Mouse (Mus musculus) cerebellum, adult (tissue): ENCODE data around the gene 4930535I16Rik.
"Not testable (repeated sequence)": the region's sequence is repeated elsewhere in the genome, so short reads cannot be mapped to it uniquely, and the experiment has no call there.

Source experiments
- ATAC-seq: cut with Nextera tagmentation; 2 replicates; pipeline ENCODE4 v1.9.2; 2017; ENCODE audit warnings: mild to moderate bottlenecking, moderate library complexity, mixed read lengths; ENCODE audit not compliant: insufficient number of reproducible peaks, low FRiP score, low TSS enrichment

The 4930535I16Rik gene

DNA sequence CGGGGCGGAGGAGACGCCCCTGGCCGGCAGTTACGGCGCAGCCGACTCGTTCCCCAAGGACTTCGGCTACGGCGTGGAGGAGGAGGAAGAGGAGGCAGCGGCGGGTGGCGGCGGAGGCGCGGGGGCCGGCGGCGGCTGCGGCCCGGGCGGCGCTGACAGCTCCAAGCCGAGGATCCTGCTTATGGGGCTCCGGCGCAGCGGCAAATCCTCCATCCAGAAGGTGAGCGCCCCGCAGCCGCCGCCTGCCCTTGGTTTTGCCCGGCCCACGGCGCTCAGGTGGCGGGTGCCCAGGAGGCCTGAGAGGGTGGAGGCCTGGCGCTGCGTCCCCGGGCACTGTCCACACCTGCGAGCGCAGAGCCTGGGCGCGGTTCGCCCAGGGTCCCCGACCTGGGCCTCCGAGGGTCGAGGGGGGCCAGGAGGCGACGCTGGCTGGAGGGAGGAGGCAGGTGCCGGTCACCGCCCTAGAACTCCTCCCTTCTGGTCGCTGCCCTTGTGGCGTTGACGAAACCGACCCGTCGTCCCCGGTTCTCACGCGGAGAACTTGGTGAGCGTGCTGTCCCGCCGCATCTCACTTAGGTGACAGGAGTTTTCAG, at the start of gene 4930535I16Rik:
4930535I16Rik (minus strand) TSS at position 475 of the 593 bp plus-strand sequence.
- ATAC-seq, result peak; percentile 29; the same call in 1 of the 2 replicates

DNA sequence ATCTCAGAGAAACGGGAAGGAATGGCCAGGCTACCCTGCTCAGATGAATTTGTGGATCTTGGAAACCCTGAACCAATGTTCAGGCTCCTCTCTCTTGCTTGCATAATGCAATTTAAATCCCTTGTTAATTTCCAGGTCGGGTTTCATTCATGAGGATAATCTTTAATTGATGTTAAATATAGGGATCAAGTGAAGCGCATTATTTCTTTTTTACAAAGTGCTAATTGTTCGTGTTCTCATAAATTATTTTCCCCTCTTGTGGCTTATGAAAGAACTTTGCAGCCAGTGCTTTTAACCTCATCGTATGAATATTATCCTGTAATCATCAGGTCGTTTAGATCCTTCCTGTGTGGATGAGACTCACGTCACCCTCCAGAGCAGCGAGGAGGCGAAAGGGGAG, 44.9 kb upstream of the 4930535I16Rik start:
- no peak for ATAC-seq

DNA sequence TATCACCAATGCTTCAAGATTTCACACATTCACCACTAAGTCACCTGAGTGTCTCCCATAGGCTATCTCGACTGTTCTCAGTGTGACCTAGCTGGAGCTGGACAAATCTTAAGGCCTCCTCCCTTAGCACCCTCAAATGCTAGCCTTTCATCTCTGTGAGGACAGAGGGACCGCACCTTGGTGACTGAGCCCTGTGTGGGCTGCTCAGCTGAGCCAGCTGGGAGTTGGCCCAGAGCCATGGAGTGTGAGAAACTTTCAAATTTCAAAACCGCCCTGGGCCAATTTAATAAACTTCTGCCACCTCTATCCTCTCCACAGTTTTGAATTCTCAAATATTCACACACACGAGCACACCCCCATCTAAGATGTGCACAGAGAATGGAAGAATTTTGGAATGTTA, 43.1 kb upstream of the 4930535I16Rik start:
- no peak for ATAC-seq

DNA sequence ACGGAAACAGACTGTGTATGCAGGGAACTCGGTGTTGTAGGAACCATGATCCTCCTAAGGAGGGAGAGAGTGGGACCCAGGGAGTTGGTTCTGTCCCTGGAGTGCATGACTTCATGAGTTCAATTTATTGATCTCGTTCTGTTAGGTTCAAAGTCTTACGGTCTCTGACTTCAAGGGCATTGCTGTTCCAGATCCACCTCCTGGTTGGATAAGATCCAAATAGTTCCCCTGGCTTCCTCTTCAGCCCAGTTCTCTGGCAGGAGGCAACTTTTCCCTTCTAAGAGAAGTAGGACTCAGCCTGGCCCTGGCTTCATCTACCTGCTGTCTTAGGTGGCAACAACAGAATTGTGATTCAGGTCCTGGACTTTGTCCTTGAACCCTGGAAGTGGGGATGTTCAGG, 40.1 kb upstream of the 4930535I16Rik start:
- no peak for ATAC-seq

DNA sequence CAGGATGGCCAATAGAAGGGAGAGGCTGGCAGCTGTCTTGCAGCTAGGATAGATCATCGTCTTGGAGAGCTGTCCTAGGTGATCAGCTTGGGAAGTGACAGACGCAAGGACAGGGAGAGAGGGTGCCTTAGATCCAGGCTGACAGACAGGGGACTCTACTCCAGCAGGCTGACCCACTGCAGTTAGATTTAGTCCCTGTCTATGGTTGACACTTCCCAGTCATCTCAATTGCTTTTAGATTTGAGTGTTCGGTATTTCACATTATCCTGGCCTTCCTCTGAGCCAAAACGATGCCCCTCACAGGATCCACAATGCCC, 39.6 kb upstream of the 4930535I16Rik start:
- ATAC-seq, result no peak

DNA sequence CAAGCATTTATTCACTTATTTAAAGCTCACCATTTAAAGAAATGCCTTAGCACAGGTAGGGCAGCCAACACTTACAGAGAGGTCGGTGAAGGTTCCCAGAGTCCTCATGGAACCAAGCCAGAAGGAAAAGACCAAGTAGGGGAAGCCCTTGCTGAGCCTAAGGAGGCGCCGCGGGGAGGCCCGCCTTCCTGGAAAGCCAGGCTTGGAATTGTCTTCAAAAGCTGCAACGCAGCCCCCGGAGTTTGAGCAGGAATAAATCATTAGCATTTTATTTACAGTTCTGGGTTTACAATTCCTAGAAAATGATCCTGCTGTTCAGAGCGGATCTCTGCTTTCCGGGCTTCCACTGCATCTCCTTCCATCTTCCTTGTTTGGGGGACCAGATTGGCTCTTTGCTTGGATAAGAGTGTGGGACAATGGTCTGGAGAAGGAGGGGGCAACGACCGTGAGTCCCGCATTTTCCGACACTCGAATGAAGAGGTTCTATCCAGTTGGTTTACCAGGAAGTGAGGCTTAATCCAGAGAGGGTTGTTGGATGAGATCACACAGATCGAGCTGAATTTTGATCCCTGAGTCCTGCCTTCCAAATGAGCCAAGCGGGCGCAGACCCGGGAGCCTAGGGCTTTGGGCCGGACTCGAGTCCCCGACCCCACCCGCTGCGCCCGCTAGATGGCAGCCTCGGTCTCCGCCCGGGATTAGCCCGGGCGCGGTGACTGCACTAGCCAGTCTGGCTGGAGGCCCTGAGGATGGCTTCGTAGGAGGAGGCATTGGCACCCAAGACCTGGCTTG, 39.1 kb upstream of the 4930535I16Rik start:
- ATAC-seq, result peak; percentile 83

DNA sequence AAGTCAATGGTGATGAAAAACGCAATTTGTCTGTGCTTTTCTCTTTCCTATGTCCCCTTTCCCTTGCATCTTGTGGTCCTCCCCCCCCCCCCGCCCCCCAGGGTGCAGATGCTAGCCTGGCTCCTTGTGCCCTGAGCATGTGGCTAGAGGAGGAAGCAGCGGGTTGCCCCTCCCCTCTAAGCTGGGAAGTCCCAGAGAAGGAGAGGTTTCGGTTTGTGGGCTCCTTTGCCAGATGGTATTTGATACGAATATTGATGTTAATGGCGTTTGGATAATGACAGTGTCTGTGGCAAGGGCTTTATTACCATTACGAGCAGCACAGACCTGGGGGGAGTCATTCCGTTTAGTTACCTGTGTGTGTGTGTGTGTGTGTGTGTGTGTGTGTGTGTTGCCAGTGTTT, 34.2 kb upstream of the 4930535I16Rik start:
- ATAC-seq, result no peak

DNA sequence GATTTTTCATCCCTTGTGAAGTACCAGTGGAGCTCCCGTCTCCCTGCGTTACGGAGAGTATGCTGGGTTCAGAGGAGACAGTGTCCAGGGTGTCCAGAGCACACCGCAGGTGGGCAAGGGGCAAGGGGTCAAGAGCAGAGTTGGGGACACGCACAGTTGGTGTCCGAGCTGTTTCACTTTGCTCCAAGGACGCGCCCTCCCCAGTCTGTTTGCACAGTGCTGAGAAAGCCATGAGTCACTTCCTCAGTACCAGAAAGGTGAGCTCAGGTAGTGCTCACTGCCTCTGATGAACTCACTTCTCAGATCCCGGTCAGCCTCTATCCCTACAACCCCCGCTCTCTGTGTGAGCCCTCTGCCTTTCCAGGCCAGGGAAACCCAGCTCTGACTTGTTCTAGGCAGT, 31.8 kb upstream of the 4930535I16Rik start:
- no peak for ATAC-seq

DNA sequence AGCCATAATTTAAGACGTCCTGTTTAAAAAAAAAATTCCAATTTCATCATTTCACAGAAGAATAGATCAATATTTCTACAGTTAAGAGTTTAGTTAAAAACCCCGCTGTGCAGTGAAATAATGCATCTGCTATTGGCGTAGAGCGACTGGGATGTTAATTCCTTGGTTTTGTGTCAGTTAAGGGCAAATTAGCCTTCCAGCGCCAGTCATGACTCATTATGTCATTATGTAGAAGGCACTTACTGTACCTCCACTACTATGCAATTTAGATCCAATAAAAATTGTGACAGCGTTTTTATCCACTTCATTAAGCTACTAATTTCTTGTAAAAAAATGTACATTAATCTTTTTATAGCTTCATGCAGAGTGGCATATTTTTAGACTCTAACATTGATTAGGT, 31.1 kb upstream of the 4930535I16Rik start:
- no peak for ATAC-seq

DNA sequence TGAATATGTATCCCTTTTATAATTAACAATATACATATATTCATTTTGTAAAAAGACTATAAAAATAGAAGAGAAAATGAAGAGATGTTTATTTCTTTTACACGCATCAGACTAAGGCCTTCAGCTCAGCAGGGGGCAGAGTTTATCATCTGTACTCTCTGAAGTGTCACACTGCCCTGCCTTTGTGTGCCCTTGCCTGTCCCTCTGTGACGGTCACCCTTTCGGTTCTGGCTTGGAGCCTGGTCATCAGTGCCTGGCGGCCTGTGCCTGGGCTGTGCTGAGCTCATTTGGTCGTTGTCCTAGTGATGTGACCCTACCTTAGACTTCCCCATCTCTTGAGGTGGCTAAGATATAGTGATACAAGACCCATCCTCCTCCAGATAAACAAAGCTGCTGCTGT, 29.3 kb upstream of the 4930535I16Rik start:
- ATAC-seq, result no peak

DNA sequence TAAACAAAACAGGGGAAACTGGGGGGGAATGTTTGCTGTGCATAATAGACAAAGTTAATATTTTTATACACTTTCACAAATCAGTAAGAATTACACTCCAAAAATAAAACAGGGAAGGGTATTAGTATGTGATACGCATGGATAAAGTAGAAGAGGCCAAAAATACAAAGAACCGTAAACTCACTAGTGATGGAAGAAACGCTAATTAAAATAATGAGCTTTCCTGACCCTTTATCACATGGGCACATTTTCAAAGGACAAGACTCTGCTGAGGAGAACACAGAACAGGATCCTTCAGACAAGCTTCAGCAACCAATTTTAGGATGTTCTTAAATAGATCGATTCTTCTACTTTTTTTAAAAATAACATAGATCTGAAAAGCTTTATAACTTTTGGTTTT, 28.9 kb upstream of the 4930535I16Rik start:
- no peak for ATAC-seq

DNA sequence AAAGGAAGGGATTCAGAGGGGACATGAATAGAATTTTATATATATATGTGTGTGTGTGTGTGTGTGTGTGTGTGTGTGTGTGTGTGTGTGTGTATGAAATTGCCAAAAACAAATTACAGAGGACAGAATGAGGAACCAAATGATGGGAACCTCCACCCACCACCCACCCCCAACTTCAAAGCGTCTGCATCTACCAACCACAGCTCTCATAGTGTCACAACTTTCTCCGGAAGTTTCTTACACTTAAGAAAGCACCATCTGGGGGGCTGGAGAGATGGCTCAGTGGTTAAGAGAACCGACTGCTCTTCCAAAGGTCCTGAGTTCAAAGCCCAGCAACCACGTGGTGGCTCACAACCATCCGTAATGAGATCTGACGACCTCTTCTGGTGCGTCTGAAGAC, 23.1 kb upstream of the 4930535I16Rik start:
- not testable (repeated sequence) for ATAC-seq

DNA sequence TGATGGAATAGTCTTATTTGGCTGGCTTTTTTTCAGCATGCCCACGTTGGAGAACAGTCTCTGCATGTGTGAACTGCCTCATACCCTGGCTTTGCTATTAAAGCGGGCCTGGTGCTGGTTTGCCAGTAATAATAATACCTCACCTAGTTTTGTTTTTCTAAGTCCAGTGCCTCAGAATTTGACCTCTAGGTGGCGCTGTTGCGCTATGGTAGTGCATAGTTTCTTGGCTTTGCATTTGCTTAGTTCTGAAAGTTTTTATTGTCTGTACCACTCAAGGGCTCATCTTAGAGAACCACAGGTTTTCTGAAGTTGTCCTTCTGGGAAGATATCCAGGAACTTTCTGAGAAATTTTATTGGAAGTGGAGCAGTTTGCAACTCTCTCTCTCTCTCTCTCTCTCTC, 22.0 kb upstream of the 4930535I16Rik start:
- no peak for ATAC-seq

DNA sequence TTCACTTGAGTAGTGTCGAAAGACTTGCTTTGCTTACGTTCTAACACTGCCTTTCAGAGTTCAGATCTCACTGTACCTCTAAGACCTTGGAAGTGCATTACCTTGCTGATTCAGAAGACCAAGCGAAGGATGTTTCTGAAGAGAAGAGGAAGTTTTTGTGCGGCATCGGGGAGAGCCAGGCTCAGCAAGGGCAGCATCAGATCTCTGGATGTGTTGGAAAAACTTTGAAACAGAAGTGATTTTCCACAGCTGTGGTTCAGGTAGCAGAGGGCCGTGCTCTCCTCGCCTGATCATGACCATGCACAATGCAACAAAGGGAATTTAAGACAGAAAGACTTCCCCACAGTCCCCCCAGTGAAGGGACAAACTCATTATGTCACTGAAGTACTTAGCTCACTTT, 18.2 kb upstream of the 4930535I16Rik start:
- ATAC-seq, result no peak

DNA sequence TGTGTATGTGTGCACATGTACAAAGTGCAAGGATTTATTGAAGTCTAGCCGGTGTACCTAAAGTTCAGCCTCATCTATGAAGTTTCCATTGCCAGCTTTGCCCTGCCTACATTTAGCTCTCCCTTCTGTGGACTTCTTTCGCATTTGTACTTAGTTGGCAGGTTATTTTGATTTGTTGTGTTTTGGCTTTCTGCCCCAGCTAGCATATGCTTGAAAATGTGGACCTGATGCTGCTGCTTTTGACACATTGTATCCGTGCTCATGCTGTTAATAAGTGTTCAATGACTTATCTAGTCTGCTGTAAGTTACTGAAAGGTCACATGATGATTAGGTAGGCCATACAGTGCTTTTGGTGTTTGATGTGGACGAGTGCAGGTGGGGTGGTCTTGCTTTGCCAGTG, 16.5 kb upstream of the 4930535I16Rik start:
- ATAC-seq, result no peak

DNA sequence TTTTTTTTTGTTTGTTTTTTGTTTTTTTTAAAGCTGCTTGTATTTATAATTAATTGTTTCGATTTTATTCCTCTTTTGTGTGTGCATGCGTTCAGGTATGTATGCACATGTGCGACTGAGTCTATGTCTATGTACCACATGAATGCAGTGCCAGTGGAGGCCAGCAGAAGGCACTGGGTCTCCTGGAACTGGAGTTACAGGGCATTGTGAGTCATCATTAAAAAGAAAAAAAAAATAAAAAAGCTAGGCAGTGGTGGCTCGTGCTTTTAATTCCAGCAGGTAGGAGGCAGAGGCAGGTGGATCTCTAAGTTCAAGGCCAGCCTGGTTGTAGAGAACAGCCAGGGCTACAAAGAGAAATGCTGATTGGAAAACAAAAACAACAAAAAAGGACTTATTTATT, 12.2 kb upstream of the 4930535I16Rik start:
- no peak for ATAC-seq

DNA sequence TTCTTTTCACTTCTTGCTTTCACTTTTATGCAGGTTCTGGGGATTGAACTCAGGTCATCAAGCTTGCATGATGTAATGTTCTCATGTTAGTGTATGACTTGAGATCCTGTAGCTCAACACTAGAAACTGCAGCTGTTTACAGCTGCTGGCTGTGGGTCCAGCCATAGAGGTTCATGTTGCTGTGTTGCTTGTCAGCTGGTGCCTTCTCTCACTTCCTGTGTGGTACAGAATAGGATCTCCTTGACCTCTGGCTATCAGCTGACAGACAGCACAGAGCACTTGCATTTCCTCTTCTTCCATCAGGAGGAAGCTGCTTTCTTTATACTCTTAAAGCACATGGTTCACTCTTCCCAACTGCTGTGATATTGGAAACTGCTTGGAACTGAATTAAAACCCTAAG, 10.1 kb upstream of the 4930535I16Rik start:
- no peak for ATAC-seq

DNA sequence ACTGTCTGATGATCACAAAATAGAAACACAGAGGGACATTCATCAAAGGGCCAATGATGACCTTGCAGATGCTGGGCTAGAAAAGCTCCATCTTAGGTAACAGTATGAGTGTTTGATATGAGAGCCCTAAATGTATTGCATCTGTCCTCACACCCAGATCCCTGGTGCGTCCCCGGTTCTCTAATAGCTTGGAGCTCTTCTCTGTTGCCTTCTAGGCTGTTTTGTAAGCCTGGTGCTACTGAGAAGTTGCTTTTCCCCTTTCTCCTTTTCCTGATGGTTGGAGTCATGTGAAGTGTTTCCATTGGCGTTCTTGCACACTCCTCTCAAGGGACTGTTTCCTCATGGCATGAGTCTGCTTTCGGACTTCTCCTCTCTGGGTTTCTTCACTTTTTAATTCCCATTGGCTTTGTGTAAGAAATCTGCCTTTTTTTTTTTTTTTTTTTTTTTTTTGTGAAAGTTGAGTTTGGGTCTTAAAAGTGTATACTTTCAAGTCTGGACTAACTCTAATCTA, 3.3 kb upstream of the 4930535I16Rik start:
- no peak for ATAC-seq

DNA sequence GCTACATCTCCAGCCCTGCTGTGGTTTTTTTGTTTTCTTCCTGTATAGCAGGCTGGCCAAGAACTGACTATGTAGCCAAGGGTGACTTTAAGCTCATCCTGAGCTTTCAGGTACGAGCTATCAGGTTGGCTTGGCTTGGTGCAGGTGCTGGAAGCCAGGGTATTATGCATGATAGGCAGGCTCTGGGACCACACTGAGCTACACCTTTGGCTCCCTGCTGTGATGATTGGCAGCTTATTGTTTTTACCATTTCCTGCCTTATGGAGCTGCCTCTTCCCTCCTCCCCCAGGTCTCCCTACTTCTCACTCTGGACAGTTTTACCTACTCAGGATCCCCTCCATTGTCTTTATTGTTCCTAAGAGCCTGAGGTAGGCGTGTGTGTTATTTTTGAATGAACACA, 1.0 kb upstream of the 4930535I16Rik start:
- no peak for ATAC-seq

DNA sequence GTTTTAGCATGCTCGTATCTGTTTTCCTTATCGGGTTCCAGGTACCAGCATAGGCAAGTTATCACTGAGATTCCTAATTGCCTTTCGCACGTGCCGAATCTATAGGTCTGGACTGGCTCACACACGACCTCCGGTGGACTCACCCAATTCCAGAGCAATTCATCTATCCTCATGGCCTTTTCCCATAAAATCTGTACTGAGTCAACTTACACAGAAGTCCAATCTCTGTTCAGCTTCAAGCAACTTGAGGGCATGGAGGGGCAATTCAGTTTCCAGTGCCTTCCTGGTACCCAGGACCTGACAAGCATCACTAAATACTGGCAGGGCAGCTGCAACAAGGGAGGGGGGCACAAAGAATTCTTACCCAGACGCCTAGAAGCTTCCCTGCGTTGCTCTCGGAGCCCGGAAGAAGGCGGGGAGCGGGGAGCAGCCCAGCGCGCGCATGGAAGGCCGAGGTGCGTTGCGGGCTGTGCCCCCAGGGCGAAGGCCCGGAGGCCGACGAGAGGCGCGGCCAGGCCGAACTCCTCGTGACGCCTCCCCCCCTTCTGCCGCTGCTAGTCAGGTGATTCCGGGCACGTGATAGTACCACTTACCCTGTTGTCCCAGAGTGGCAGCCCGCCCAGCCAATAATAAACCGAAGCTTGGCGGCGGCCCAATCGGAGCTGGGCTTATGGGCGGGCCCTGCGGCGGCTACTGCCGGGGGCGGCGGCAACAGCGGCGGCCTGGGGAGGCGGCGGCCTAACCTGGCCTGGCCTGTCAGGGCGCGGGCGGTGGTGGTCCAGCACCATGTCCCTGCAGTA, 874 bp downstream of the 4930535I16Rik start, which contains the start of gene Rragc:
Rragc (plus strand) TSS at position 699 of the 800 bp plus-strand sequence.
- peak; percentile 97 for ATAC-seq

DNA sequence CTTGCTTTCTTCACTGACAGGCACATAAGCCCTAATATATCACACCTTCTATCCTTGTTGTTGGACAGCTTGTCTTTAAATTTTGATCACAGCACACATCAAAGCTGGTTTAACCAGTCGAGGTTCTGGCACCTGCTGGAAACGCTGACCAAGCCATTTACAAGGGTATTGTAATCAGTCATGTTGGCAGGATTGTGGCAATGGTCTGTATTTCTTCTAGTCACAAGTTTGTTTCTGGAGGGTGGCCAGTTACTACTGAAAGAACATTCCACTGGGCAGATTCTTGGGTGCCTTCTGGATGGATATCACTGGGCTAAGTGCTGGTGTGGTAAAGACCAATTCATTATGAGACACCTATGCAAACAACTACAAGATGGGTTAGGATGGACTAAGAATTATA, 5.4 kb downstream of the 4930535I16Rik start:
- no peak for ATAC-seq
